Mouse (Mus musculus): ENCODE measurements around the gene Gnaz.

Gnaz gene

GRCm38 (mm10) chr10:74966850-74967451 is at the start of gene Gnaz:
Gene Gnaz (plus strand): TSS chr10:74967177.
- DNase-seq = peak; percentile 96

GRCm38 (mm10) chr10:74919277-74919676 is 47.7 kb upstream of the Gnaz start:
- DNase-seq = no peak

- DNase-seq = peak; percentile 51
Observed at GRCm38 (mm10) chr10:74920853-74921567, 46.0 kb upstream of the Gnaz start.

- no peak for DNase-seq
Observed at GRCm38 (mm10) chr10:74921614-74922013, 45.4 kb upstream of the Gnaz start.

- peak; percentile 22 for DNase-seq
Observed at GRCm38 (mm10) chr10:74922763-74923162, 44.2 kb upstream of the Gnaz start.

GRCm38 (mm10) chr10:74924274-74924673 is 42.7 kb upstream of the Gnaz start:
- no peak for DNase-seq

- DNase-seq = peak; percentile 45
Observed at GRCm38 (mm10) chr10:74925324-74925723, 41.7 kb upstream of the Gnaz start.

GRCm38 (mm10) chr10:74928276-74928675 is 38.7 kb upstream of the Gnaz start:
- DNase-seq = no peak

GRCm38 (mm10) chr10:74929578-74929977 is 37.4 kb upstream of the Gnaz start:
- peak; percentile 13 for DNase-seq

- DNase-seq = no peak
Observed at GRCm38 (mm10) chr10:74930541-74930940, 36.4 kb upstream of the Gnaz start.

- DNase-seq = no peak
Observed at GRCm38 (mm10) chr10:74931631-74932030, 35.3 kb upstream of the Gnaz start.

- no peak for DNase-seq
Observed at GRCm38 (mm10) chr10:74932487-74932886, 34.5 kb upstream of the Gnaz start.

GRCm38 (mm10) chr10:74933548-74934190 is 33.3 kb upstream of the Gnaz start:
- no peak for DNase-seq

- DNase-seq = no peak
Observed at GRCm38 (mm10) chr10:74934521-74934920, 32.5 kb upstream of the Gnaz start.

- peak; percentile 35 for DNase-seq
Observed at GRCm38 (mm10) chr10:74935016-74935415, 32.0 kb upstream of the Gnaz start.

- peak; percentile 18 for DNase-seq
Observed at GRCm38 (mm10) chr10:74937003-74937790, 29.8 kb upstream of the Gnaz start.

- no peak for DNase-seq
Observed at GRCm38 (mm10) chr10:74938410-74938809, 28.6 kb upstream of the Gnaz start.

- no peak for DNase-seq
Observed at GRCm38 (mm10) chr10:74939300-74939699, 27.7 kb upstream of the Gnaz start.

- DNase-seq = no peak
Observed at GRCm38 (mm10) chr10:74940795-74941194, 26.2 kb upstream of the Gnaz start.

- no peak for DNase-seq
Observed at GRCm38 (mm10) chr10:74952830-74953443, 14.0 kb upstream of the Gnaz start.

GRCm38 (mm10) chr10:74964380-74964779 is 2.6 kb upstream of the Gnaz start:
- DNase-seq = no peak

GRCm38 (mm10) chr10:74967651-74968267 is 782 bp downstream of the Gnaz start:
- DNase-seq = no peak

Data from lung, postnatal 14 days (tissue).